Mouse (Mus musculus) CH12.LX (cell line): ENCODE results near the gene Gm11037. TPM values are rescaled to one million over a fixed set of nuclear protein-coding genes. Genes with fewer than 3 reads are reported as not detected.

ENCODE experiments used
- DNase-seq: peaks from one replicate; pipeline ENCODE4 v3.0.0-alpha.2; 2013; ENCODE audit errors: extremely low read depth
- H3K27ac ChIP-seq: 2 replicates; pipeline ENCODE4 v1.5.1; 2012; ENCODE audit warnings: low read depth, mild to moderate bottlenecking, control low read depth, moderate library complexity; ENCODE audit not compliant: insufficient read depth
- H3K27me3 ChIP-seq: replicated peaks from 2 replicates; pipeline ENCODE3; 2012; ENCODE audit warnings: inconsistent platforms
- H3K36me3 ChIP-seq, 2 experiments: replicated peaks in 1 of 2; 2 replicates each; pipeline versions ENCODE3 to v1.6.1; 2012; ENCODE audit warnings: inconsistent platforms in 1 of 2, low read length in 1 of 2, mild to moderate bottlenecking in 1 of 2, mixed read lengths in 1 of 2, moderate library complexity in 1 of 2; ENCODE audit not compliant: control insufficient read depth in 1 of 2, insufficient read depth in 1 of 2
- H3K4me1 ChIP-seq, 2 experiments: 2 replicates each; pipeline ENCODE4 v1.6.1; 2012; ENCODE audit warnings: inconsistent platforms in 1 of 2, moderate library complexity in 1 of 2; ENCODE audit not compliant: insufficient read depth in 2 of 2, control insufficient read depth in 1 of 2
- H3K4me2 ChIP-seq: 2 replicates; pipeline ENCODE4 v1.6.1; 2012; ENCODE audit warnings: low read depth, mild to moderate bottlenecking, control low read depth; ENCODE audit not compliant: poor library complexity, insufficient read depth, severe bottlenecking
- H3K4me3 ChIP-seq, 3 experiments: fragments of 150-350 bp in 1 of 3; sonication (generic) in 1 of 3; replicated peaks in 1 of 3; 2 replicates each; pipeline versions ENCODE3 to v1.5.1; 2011 to 2012; ENCODE audit warnings: low read depth in 2 of 3, low read length in 2 of 3, mild to moderate bottlenecking in 2 of 3, moderate library complexity in 2 of 3, control low read depth in 1 of 3, improper control_type of control experiment in 1 of 3, inconsistent platforms in 1 of 3, mixed read lengths in 1 of 3; ENCODE audit not compliant: poor library complexity in 1 of 3
- H3K79me2 ChIP-seq: replicated peaks from 2 replicates; pipeline ENCODE4 v1.6.1; 2012; ENCODE audit warnings: mild to moderate bottlenecking, moderate library complexity; ENCODE audit not compliant: control insufficient read depth, poor library complexity, insufficient read depth, severe bottlenecking; ENCODE audit errors: extremely low read depth
- H3K9ac ChIP-seq: 2 replicates; pipeline ENCODE4 v1.6.1; 2012; ENCODE audit warnings: low read depth, mild to moderate bottlenecking, control low read depth, moderate library complexity; ENCODE audit not compliant: insufficient read depth
- H3K9me3 ChIP-seq: replicated peaks from 2 replicates; pipeline ENCODE3; 2012; ENCODE audit warnings: low read length, inconsistent platforms, mixed read lengths
- CHD1 ChIP-seq: IDR thresholded peaks from 2 replicates; pipeline ENCODE4 v1.6.1; 2012; ENCODE audit warnings: low read depth, low read length, improper control_type of control experiment, inconsistent platforms
- ELF1 ChIP-seq: IDR thresholded peaks from 2 replicates; pipeline ENCODE4 v1.6.1; 2014; ENCODE audit warnings: low read depth, mild to moderate bottlenecking, inconsistent platforms, low read length, improper control_type of control experiment
- JUN ChIP-seq: IDR thresholded peaks from 2 replicates; pipeline ENCODE4 v1.6.1; 2011; ENCODE audit warnings: low read depth, mild to moderate bottlenecking, low read length, improper control_type of control experiment, moderate library complexity; ENCODE audit not compliant: insufficient read depth
- JUND ChIP-seq: conservative IDR thresholded peaks from 2 replicates; pipeline ENCODE4 v1.6.1; 2011; ENCODE audit warnings: low read depth, low read length, improper control_type of control experiment
- KAT2A ChIP-seq: IDR thresholded peaks from 2 replicates; pipeline ENCODE4 v1.6.1; 2012; ENCODE audit warnings: low read length, improper control_type of control experiment, inconsistent platforms; ENCODE audit not compliant: insufficient replicate concordance
- MAX ChIP-seq: IDR thresholded peaks from 2 replicates; pipeline ENCODE4 v1.6.1; 2011; ENCODE audit warnings: low read length, improper control_type of control experiment
- MAZ ChIP-seq: IDR thresholded peaks from 2 replicates; pipeline ENCODE4 v1.6.1; 2012; ENCODE audit warnings: low read depth, mild to moderate bottlenecking, inconsistent platforms, low read length, improper control_type of control experiment, moderate library complexity
- MYC ChIP-seq: IDR thresholded peaks from 2 replicates; pipeline ENCODE4 v1.6.1; 2011; ENCODE audit warnings: low read depth, mild to moderate bottlenecking, improper control_type of control experiment, low read length
- NELFE ChIP-seq: IDR thresholded peaks from 2 replicates; pipeline ENCODE4 v1.6.1; 2011; ENCODE audit warnings: low read depth, low read length, improper control_type of control experiment
- POLR2A ChIP-seq: IDR thresholded peaks from 2 replicates; pipeline ENCODE4 v1.6.1; 2011; ENCODE audit warnings: low read depth, mild to moderate bottlenecking, improper control_type of control experiment, low read length
- POLR2AphosphoS2 ChIP-seq: IDR thresholded peaks from 2 replicates; pipeline ENCODE4 v1.6.1; 2011; ENCODE audit warnings: low read depth, low read length, improper control_type of control experiment
- RAD21 ChIP-seq: IDR thresholded peaks from 2 replicates; pipeline ENCODE4 v1.6.1; 2011; ENCODE audit warnings: low read depth, mild to moderate bottlenecking, low read length, improper control_type of control experiment, moderate library complexity
- RCOR1 ChIP-seq: conservative IDR thresholded peaks from 2 replicates; pipeline ENCODE4 v1.6.1; 2012; ENCODE audit warnings: low read depth, mild to moderate bottlenecking, inconsistent platforms, low read length, improper control_type of control experiment
- SMC3 ChIP-seq: IDR thresholded peaks from 2 replicates; pipeline ENCODE4 v1.6.1; 2011; ENCODE audit warnings: low read depth, low read length, improper control_type of control experiment
- TCF12 ChIP-seq: IDR thresholded peaks from 2 replicates; pipeline ENCODE4 v1.6.1; 2014; ENCODE audit warnings: low read depth, mild to moderate bottlenecking, inconsistent platforms, low read length, improper control_type of control experiment
- USF1 ChIP-seq: IDR thresholded peaks from 2 replicates; pipeline ENCODE4 v1.6.1; 2014; ENCODE audit warnings: low read depth, mild to moderate bottlenecking, inconsistent platforms, low read length, improper control_type of control experiment
- USF2 ChIP-seq: conservative IDR thresholded peaks from 2 replicates; pipeline ENCODE4 v1.6.1; 2011; ENCODE audit warnings: low read depth, low read length, improper control_type of control experiment
- ZC3H11A ChIP-seq: IDR thresholded peaks from 2 replicates; pipeline ENCODE4 v1.6.1; 2012; ENCODE audit warnings: low read depth, mild to moderate bottlenecking, inconsistent platforms, low read length, improper control_type of control experiment
- dilution Hi-C: fragments of 300-500 bp; cut with MboI; formaldehyde crosslinking; loops from 2 replicates; pipeline ENCODE4 v1.14.3; 2020; ENCODE audit warnings: low sequenced_read_pairs; ENCODE audit not compliant: extremely low pct_unique_long_range_greater_than_20kb, extremely low pct_ligation_motif_present
- in situ Hi-C: fragments of 300-500 bp; cut with MboI; formaldehyde crosslinking; loops from 3 replicates; pipeline ENCODE4 v1.14.3; 2019; ENCODE audit warnings: low sequenced_read_pairs, low pct_ligation_motif_present, low pct_unique_long_range_greater_than_20kb, mixed read lengths
- polyA plus RNA-seq: library from polyadenylated mRNA; unstranded; fragments of >175 nt; gene quantifications from 2 replicates; pipeline ENCODE4 v1.2.1, GENCODE M21; 2012; ENCODE audit warnings: low read depth; ENCODE audit not compliant: insufficient read length
- total RNA-seq, 2 experiments: library from RNA; depleted of rRNA; stranded (reverse); fragments of 300-350 nt in 1 of 2; fragments of >200 nt in 1 of 2; gene quantifications; 2 replicates each; pipeline ENCODE4 v1.2.3; 2012 to 2014

The Gm11037 gene
- total and polyA plus RNA-seq, 3 experiments, result not detected

GRCm38 (mm10) chr2:131145536-131145935 is 12.2 kb downstream of the Gm11037 start:
- Histone ChIP-seq H3K36me3 (peaks cover 42 to 92% of the 10 kb centered on the region in 2 experiments), H3K9me3 (no peaks in the 10 kb centered on the region), H3K4me2 (no peak overlapping the region), H3K9ac (no peak overlapping the region), H3K4me3 (no peak overlapping the region), H3K27ac (no peak overlapping the region), H3K79me2 (no peaks in the 10 kb centered on the region), H3K27me3 (no peaks in the 10 kb centered on the region), H3K4me1 (0 out of 4 replicates have a peak, but pooled peaks cover 0 to 2% of the 10 kb centered on the region in 2 experiments)
- no peak for DNase-seq
- no peak for TF ChIP-seq SMC3
- no peak for TF ChIP-seq TCF12
- TF ChIP-seq NELFE, result no peak
- TF ChIP-seq MYC, result no peak
- TF ChIP-seq RAD21, result no peak
- TF ChIP-seq POLR2A, result no peak
- TF ChIP-seq CHD1, result no peak
- TF ChIP-seq USF2, result no peak
- dilution Hi-C loops, result no loop called here
- in situ Hi-C loops, result no loop called here

GRCm38 (mm10) chr2:131146193-131147042 is 13.1 kb downstream of the Gm11037 start:
- TF ChIP-seq USF2 (no peak), JUND (no peak), MAX (no peak), ELF1 (no peak), ZC3H11A (no peak), KAT2A (no peak), SMC3 (no peak), POLR2AphosphoS2 (no peak), USF1 (no peak), MAZ (no peak), RCOR1 (no peak), JUN (no peak)
- H3K4me3 ChIP-seq, result no peak overlapping the region
- H3K27me3 ChIP-seq, result no peaks in the 10 kb centered on the region
- H3K9ac ChIP-seq, result no peak overlapping the region
- DNase-seq, result no peak
- H3K36me3 ChIP-seq, result peaks cover 45 to 93% of the 10 kb centered on the region in 2 experiments
- no peak overlapping the region for H3K27ac ChIP-seq
- H3K9me3 ChIP-seq, result no peaks in the 10 kb centered on the region
- H3K79me2 ChIP-seq, result no peaks in the 10 kb centered on the region
- 0 out of 4 replicates have a peak, but pooled peaks cover 0 to 2% of the 10 kb centered on the region in 2 experiments for H3K4me1 ChIP-seq
- dilution Hi-C loops, result no loop called here
- H3K4me2 ChIP-seq, result no peak overlapping the region
- in situ Hi-C loops, result no loop called here
